Mouse (Mus musculus): ENCODE results near the gene Cdkn2a. TPM values are rescaled to one million over a fixed set of nuclear protein-coding genes. Genes with fewer than 3 reads are reported as not detected.

Gene Cdkn2a
- polyA plus RNA-seq, 1 experiment: 2.5 TPM

GRCm38 (mm10) chr4:89293516-89293915 is 937 bp downstream of the Cdkn2a start:
- TF ChIP-seq POLR2A (IDR thresholded peaks at IDR 0.05; ENCODE audit: low read depth, low read length) (no peak), CTCF (IDR thresholded peaks at IDR 0.05; ENCODE audit: extremely low read depth, insufficient read depth, insufficient read length, insufficient replicate concordance) (no peak)
- Histone ChIP-seq H3K27ac (ENCODE audit: insufficient read depth, low read length) (no peak overlapping the region), H3K36me3 (ENCODE audit: control insufficient read depth, insufficient read depth, low read length) (no peaks in the 10 kb centered on the region), H3K4me3 (ENCODE audit: extremely low read depth, insufficient read depth, insufficient read length) (no peak overlapping the region), H3K4me1 (ENCODE audit: control insufficient read depth, insufficient read depth, insufficient read length) (peaks cover 5% of the 10 kb centered on the region), H3K27me3 (ENCODE audit: control insufficient read depth, insufficient read depth, low read length) (peaks cover 25% of the 10 kb centered on the region)
- 30% methylated on average over 7 of the region's 7 CpGs for WGBS
- DNase-seq (ENCODE audit: low read depth in 1 of 2, low spot score in 2 of 2): no peak

- H3K27me3 ChIP-seq (ENCODE audit: control insufficient read depth, insufficient read depth, low read length): peaks cover 12% of the 10 kb centered on the region
- TF ChIP-seq CTCF (IDR thresholded peaks at IDR 0.05; ENCODE audit: extremely low read depth, insufficient read depth, insufficient read length, insufficient replicate concordance) (no peak), POLR2A (IDR thresholded peaks at IDR 0.05; ENCODE audit: low read depth, low read length) (no peak)
- H3K36me3 ChIP-seq (ENCODE audit: control insufficient read depth, insufficient read depth, low read length): no peaks in the 10 kb centered on the region
- 12% methylated on average over 4 of the region's 4 CpGs for WGBS
- H3K4me1 ChIP-seq (ENCODE audit: control insufficient read depth, insufficient read depth, insufficient read length): peaks cover under 1% of the 10 kb centered on the region; the same call in 1 of the 2 replicates
- DNase-seq (ENCODE audit: low read depth in 1 of 2, low spot score in 2 of 2): no peak
- H3K27ac ChIP-seq (ENCODE audit: insufficient read depth, low read length): no peak overlapping the region
- no peak overlapping the region for H3K4me3 ChIP-seq (ENCODE audit: extremely low read depth, insufficient read depth, insufficient read length)
Observed at GRCm38 (mm10) chr4:89289028-89289427, 5.4 kb downstream of the Cdkn2a start.

- WGBS: 12% methylated on average over 1 of the region's 1 CpGs
- H3K27me3 ChIP-seq (ENCODE audit: control insufficient read depth, insufficient read depth, low read length): peaks cover 19% of the 10 kb centered on the region
Observed at GRCm38 (mm10) chr4:89286566-89286965, 7.9 kb downstream of the Cdkn2a start.

GRCm38 (mm10) chr4:89285688-89286087 is 8.8 kb downstream of the Cdkn2a start:
- H3K27me3 ChIP-seq (ENCODE audit: control insufficient read depth, insufficient read depth, low read length): peaks cover 14% of the 10 kb centered on the region

More at GRCm38 (mm10) chr4:89286566-89286965, 7.9 kb downstream of the Cdkn2a start:
- Histone ChIP-seq H3K4me1 (ENCODE audit: control insufficient read depth, insufficient read depth, insufficient read length) (peaks cover 3% of the 10 kb centered on the region; the same call in 1 of the 2 replicates), H3K4me3 (ENCODE audit: extremely low read depth, insufficient read depth, insufficient read length) (no peak overlapping the region), H3K36me3 (ENCODE audit: control insufficient read depth, insufficient read depth, low read length) (no peaks in the 10 kb centered on the region), H3K27ac (ENCODE audit: insufficient read depth, low read length) (no peak overlapping the region)
- no peak for DNase-seq (ENCODE audit: low read depth in 1 of 2, low spot score in 2 of 2)
- no peak for TF ChIP-seq CTCF (IDR thresholded peaks at IDR 0.05; ENCODE audit: extremely low read depth, insufficient read depth, insufficient read length, insufficient replicate concordance)

GRCm38 (mm10) chr4:89282661-89283060 is 11.8 kb downstream of the Cdkn2a start:
- DNase-seq (ENCODE audit: low read depth in 1 of 2, low spot score in 2 of 2): no peak
- Histone ChIP-seq H3K4me1 (ENCODE audit: control insufficient read depth, insufficient read depth, insufficient read length) (peaks cover 3% of the 10 kb centered on the region; the same call in 1 of the 2 replicates), H3K4me3 (ENCODE audit: extremely low read depth, insufficient read depth, insufficient read length) (no peak overlapping the region), H3K36me3 (ENCODE audit: control insufficient read depth, insufficient read depth, low read length) (no peaks in the 10 kb centered on the region), H3K27me3 (ENCODE audit: control insufficient read depth, insufficient read depth, low read length) (peaks cover 14% of the 10 kb centered on the region), H3K27ac (ENCODE audit: insufficient read depth, low read length) (no peak overlapping the region)
- WGBS: 11% methylated on average over 12 of the region's 12 CpGs
- TF ChIP-seq POLR2A (IDR thresholded peaks at IDR 0.05; ENCODE audit: low read depth, low read length) (no peak), CTCF (IDR thresholded peaks at IDR 0.05; ENCODE audit: extremely low read depth, insufficient read depth, insufficient read length, insufficient replicate concordance) (no peak)

More at GRCm38 (mm10) chr4:89285688-89286087, 8.8 kb downstream of the Cdkn2a start:
- TF ChIP-seq CTCF (IDR thresholded peaks at IDR 0.05; ENCODE audit: extremely low read depth, insufficient read depth, insufficient read length, insufficient replicate concordance) (no peak), POLR2A (IDR thresholded peaks at IDR 0.05; ENCODE audit: low read depth, low read length) (no peak)
- no peak overlapping the region for H3K27ac ChIP-seq (ENCODE audit: insufficient read depth, low read length)
- WGBS: 57% methylated on average over 7 of the region's 7 CpGs
- DNase-seq (ENCODE audit: low read depth in 1 of 2, low spot score in 2 of 2): no peak
- no peak overlapping the region for H3K4me3 ChIP-seq (ENCODE audit: extremely low read depth, insufficient read depth, insufficient read length)
- no peaks in the 10 kb centered on the region for H3K36me3 ChIP-seq (ENCODE audit: control insufficient read depth, insufficient read depth, low read length)
- H3K4me1 ChIP-seq (ENCODE audit: control insufficient read depth, insufficient read depth, insufficient read length): peaks cover 3% of the 10 kb centered on the region; the same call in 1 of the 2 replicates

GRCm38 (mm10) chr4:89282036-89282566 is 12.4 kb downstream of the Cdkn2a start:
- Histone ChIP-seq H3K27me3 (ENCODE audit: control insufficient read depth, insufficient read depth, low read length) (peaks cover 17% of the 10 kb centered on the region), H3K27ac (ENCODE audit: insufficient read depth, low read length) (no peak overlapping the region), H3K36me3 (ENCODE audit: control insufficient read depth, insufficient read depth, low read length) (no peaks in the 10 kb centered on the region), H3K4me1 (ENCODE audit: control insufficient read depth, insufficient read depth, insufficient read length) (peaks cover 3% of the 10 kb centered on the region; the same call in 1 of the 2 replicates), H3K4me3 (ENCODE audit: extremely low read depth, insufficient read depth, insufficient read length) (no peak overlapping the region; the same call in 1 of the 2 replicates)
- no peak for DNase-seq (ENCODE audit: low read depth in 1 of 2, low spot score in 2 of 2)
- 5% methylated on average over 25 of the region's 25 CpGs for WGBS
- TF ChIP-seq POLR2A (IDR thresholded peaks at IDR 0.05; ENCODE audit: low read depth, low read length): no peak
- TF ChIP-seq CTCF (IDR thresholded peaks at IDR 0.05; ENCODE audit: extremely low read depth, insufficient read depth, insufficient read length, insufficient replicate concordance): no peak

- no peak overlapping the region for H3K4me3 ChIP-seq (ENCODE audit: extremely low read depth, insufficient read depth, insufficient read length)
- 4% methylated on average over 7 of the region's 7 CpGs for WGBS
- H3K27me3 ChIP-seq (ENCODE audit: control insufficient read depth, insufficient read depth, low read length): peaks cover 18% of the 10 kb centered on the region
Observed at GRCm38 (mm10) chr4:89281236-89281635, 13.2 kb downstream of the Cdkn2a start.

More at GRCm38 (mm10) chr4:89281236-89281635, 13.2 kb downstream of the Cdkn2a start:
- TF ChIP-seq POLR2A (IDR thresholded peaks at IDR 0.05; ENCODE audit: low read depth, low read length) (no peak), CTCF (IDR thresholded peaks at IDR 0.05; ENCODE audit: extremely low read depth, insufficient read depth, insufficient read length, insufficient replicate concordance) (no peak)
- Histone ChIP-seq H3K4me1 (ENCODE audit: control insufficient read depth, insufficient read depth, insufficient read length) (peaks cover 5% of the 10 kb centered on the region; the same call in 1 of the 2 replicates), H3K27ac (ENCODE audit: insufficient read depth, low read length) (no peak overlapping the region), H3K36me3 (ENCODE audit: control insufficient read depth, insufficient read depth, low read length) (no peaks in the 10 kb centered on the region)
- no peak for DNase-seq (ENCODE audit: low read depth in 1 of 2, low spot score in 2 of 2)

All from spleen, adult 2 months (tissue).